Mouse (Mus musculus) c-Kit-positive CD71-positive TER-119-positive erythroid progenitor cells, embryonic 14.5 days (primary cell): Measurements from ENCODE around the gene Gm5935.
"Not testable (repeated sequence)": the region's sequence is repeated elsewhere in the genome, so short reads cannot be mapped to it uniquely, and the experiment has no call there.

Experiments used
- DNase-seq: peaks from one replicate; pipeline ENCODE4 v3.0.0-alpha.2; 2013; ENCODE audit warnings: low spot score

The Gm5935 gene

DNA sequence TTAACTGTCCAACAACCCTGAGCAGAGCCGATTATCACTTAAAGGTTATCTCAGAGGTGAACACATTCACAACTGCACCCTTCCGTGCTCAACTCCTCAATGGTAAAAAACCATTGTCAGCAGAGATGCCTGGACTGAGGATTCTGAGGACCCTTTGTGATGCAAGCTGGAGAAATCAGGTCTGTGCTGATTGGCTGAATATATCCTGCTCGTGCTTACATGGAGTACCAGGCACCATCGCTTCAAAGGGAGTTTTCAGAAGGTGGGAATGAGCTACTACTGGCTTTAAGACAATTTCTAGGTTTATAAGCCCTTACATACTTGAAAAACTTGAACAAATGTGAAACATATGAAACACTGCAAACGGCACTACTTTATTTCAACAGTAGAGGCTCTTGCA lies at the start of gene Gm5935:
TSS of gene Gm5935 (minus strand) at position 101 of the 400 bp plus-strand sequence.
- DNase-seq: not testable (repeated sequence)
